Mouse (Mus musculus) kidney, adult 2 months (tissue): ENCODE measurements at regions not wholly inside any gene's neighbourhood (a gene's known extent, or its start where the extent isn't known, plus 50 kb on each side); places are given as distances from the start of the nearest gene placed in this dataset.

ENCODE experiments used
- CTCF ChIP-seq: fragments of 200-500 bp; conservative IDR thresholded peaks from 2 replicates; pipeline ENCODE4 v1.5.1; 2011; ENCODE audit warnings: low read depth, mild to moderate bottlenecking, control low read depth, low read length, moderate library complexity, mixed read lengths; ENCODE audit not compliant: insufficient read depth, insufficient read length
- POLR2A ChIP-seq: fragments of 200-500 bp; IDR thresholded peaks from one replicate; pipeline ENCODE4 v1.6.1; 2011; ENCODE audit warnings: low read depth, low read length, control low read depth

DNA sequence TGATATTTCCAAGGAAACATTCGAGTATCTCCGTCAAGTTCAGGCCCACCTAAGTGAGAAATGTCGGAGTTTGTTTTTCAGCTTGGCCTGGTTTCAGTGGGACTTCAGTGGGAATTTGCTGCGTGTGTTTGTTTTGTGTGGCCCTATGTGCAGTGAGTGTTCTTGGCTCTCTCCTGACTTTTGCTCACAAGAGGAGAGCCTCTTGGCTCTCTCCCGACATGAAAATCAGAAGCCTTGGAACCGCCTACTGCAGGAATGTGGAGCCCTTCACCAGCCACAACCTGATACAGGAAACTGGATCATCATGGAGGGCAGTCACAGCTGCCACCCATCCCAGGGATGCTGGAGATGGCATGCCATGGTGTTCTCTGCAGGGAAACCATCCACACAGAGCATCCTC lies 76.2 kb upstream of the Basp1 start:
- TF ChIP-seq CTCF (no peak), POLR2A (no peak)
